Mouse (Mus musculus): ENCODE measurements around the gene Arpc2.

GRCm38 (mm10) chr1:74293306-74293960 is 57.5 kb downstream of the Arpc2 start:
- TF ChIP-seq USF1 (IDR thresholded peaks at IDR 0.05; ENCODE audit: low read depth, low read length) (no peak), EP300 (IDR thresholded peaks at IDR 0.05; ENCODE audit: low read length) (no peak), CTCF (conservative IDR thresholded peaks at IDR 0.05 in 1 of 2, IDR thresholded peaks at IDR 0.05 in 1 of 2; ENCODE audit: low read depth in 2 of 2, low read length in 2 of 2) (no peak), ETS1 (conservative IDR thresholded peaks at IDR 0.05; ENCODE audit: low read depth, low read length) (no peak), POLR2A (IDR thresholded peaks at IDR 0.05; ENCODE audit: low read depth, low read length) (no peak), HCFC1 (IDR thresholded peaks at IDR 0.05; ENCODE audit: low read depth, low read length) (no peak), ZNF384 (IDR thresholded peaks at IDR 0.05; ENCODE audit: low read depth, low read length) (no peak), MAFK (IDR thresholded peaks at IDR 0.05; ENCODE audit: insufficient replicate concordance, low read length) (no peak), RCOR1 (conservative IDR thresholded peaks at IDR 0.05; ENCODE audit: low read depth, low read length) (no peak), MAX (IDR thresholded peaks at IDR 0.05; ENCODE audit: low read length) (no peak), TBP (conservative IDR thresholded peaks at IDR 0.05; ENCODE audit: low read depth, low read length) (no peak), RAD21 (IDR thresholded peaks at IDR 0.05; ENCODE audit: low read depth, low read length) (no peak), ELF1 (IDR thresholded peaks at IDR 0.05; ENCODE audit: low read depth, low read length) (no peak), NELFE (IDR thresholded peaks at IDR 0.05; ENCODE audit: low read depth, low read length) (no peak)
